Mouse (Mus musculus): ENCODE results near the gene Acsbg1. TPM values are rescaled to one million over a fixed set of nuclear protein-coding genes. Genes with fewer than 3 reads are reported as not detected.
"Not testable (repeated sequence)": the region's sequence is repeated elsewhere in the genome, so short reads cannot be mapped to it uniquely, and the experiment has no call there.

Acsbg1 gene
- total RNA-seq, 2 experiments from 2014 or later, result 288 to 304 TPM

DNA sequence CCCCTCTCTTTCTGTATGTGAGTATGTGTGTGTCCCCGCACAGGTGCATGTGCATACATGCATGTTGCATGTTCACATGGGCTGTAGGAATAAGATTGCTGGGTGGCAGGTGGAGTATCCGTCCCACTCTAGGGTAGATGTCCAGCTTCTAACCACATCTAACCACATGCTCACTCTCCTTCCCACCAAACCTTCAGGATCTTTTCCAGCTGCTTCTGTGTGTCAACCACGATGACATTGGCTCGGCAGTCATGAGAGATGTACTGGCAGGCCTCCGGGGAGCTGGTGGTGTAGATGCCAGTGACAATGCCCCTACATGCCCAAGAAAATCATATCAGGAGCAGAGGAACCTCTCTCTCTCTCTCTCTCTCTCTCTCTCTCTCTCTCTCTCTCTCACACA, 34.4 kb downstream of the Acsbg1 start:
- DNase-seq (ENCODE audit: low spot score in 2 of 2), result no peak

DNA sequence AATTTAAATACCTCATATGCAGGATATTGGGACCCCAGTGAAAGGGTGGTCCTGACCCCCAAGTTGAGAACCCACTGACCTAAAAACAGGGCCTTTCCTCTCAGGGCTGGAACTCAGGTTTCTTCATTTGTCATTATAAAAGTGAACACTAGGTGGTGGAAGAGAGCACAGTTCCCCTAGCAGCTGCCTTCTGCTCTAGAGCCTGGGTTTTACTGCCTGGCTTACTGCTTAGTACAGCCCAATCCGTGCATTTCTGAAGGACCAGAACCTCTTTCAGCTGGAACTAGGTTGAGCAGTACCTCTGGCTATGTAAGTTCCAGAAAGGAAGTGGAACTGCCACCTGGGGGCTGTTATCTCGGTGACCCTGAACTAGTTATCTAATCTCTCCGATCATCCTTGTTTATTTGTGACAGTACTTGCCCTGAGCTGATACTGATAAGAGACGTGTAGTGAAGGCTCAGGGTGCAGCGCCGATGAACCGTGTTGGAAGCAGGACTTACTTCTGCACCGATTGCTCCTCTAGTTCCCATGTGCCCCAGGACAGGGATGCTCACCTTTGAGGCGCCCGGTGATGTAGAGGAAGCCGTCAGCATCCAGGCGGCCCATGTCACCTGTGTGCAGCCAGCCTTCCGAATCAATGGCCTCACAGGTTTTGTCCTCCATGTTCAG, 47.4 kb downstream of the Acsbg1 start:
- no peak for DNase-seq (ENCODE audit: low spot score in 2 of 2)

DNA sequence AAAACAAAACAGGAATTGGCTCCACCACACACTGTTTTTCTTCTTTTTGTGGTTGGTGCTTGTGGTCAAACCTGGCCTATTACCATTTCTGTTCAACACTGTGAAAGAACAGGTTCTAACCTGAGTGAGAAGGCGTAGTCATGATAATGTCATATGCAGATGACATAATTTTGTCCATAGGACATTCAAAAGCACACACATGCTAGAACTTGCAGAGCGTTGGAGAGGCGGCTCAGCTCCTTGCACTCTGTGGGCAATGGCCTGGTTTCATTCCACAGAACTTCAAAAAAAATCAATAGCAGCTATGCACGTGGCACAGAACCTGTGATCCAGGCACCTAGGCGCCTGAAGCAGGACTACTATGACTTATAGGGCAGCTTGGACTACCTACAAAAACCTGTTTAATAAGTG, 48.9 kb downstream of the Acsbg1 start:
- no peak for DNase-seq (ENCODE audit: low spot score in 2 of 2)

DNA sequence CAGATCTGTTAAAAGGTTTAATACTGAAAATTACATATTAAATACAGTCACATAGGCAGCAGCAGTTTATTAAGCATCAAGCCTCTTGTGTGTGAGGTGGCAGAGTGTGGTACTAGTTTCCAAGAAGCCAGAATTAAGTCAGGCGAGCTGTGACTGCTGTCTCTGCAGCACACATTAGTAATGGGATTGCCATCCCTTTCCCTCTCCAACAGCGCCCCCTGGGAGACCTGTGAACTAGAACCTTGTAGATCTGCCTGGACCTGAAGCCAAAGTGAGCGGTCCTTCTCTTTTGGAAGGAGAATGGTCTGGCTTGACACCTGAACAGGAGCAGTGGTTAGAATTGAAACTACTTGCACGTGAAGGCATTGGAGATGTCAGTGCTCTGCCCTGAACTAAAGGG, 56.8 kb downstream of the Acsbg1 start:
- DNase-seq (ENCODE audit: low spot score in 2 of 2), result peak; percentile 28 to 39

DNA sequence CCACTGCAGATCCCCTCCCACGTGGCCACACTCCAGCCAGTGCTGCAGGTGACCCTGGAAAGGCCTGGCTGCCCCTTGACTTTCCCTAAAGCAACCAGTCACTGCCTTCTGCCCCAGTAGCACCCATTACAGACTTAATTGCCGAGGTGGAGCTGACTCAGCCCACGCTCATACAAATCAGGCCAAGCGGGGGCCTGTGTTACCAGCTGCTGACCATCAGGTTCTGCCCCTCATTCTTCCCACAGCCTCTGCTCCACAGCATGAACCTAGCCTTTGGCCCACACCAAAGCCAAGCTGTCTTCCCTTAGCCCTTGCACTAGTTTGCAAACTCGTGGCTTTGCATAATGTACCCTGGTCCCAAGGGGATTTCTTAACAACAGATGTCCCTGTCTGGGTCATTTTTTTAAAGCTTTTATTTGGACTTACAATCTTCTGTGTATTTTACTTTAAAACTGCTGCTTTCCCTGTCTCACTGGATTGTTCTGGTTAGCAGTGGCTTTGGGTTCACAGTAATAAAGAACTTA, 57.5 kb downstream of the Acsbg1 start:
- DNase-seq (ENCODE audit: low spot score in 2 of 2), result no peak

DNA sequence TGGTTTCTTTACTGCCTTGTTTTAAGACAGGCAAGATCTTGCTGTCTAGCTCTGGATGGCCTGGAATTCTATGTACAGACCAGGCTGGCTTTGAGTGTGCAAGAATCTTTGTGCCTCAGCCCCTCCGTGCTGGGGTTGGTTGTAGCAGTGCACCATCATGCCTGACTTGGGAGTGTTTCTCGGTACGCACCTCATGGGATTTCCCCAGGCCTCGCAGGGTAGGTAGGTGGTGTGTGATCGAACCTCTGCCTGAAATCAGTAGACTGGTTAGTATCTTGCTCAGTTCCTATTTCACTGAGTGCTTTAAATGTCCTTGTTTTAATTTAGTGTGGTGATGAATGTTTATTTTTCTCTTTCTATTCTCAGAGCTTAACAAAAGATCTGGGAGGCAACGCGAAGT, 58.8 kb downstream of the Acsbg1 start:
- no peak for DNase-seq (ENCODE audit: low spot score in 2 of 2)

DNA sequence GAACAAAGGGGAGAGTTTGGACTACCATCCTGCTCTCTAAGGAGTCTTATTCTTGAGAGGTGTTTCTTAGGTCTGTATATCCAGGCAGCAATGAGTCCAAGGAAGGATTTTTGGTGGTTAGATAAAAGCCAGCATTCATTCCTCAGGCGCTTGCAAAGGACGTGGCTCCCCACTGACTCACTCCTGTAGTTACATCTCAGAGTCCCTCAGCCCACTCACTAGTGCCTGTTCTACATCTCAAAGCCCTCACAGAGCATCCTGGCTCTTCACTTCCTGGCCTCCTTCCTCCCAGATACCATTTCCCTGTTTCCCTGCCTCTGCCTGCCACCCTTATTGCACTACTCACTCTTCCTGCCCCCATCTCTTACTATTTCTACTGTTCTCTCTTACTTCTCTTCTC, 59.3 kb downstream of the Acsbg1 start:
- no peak for DNase-seq (ENCODE audit: low spot score in 2 of 2)

DNA sequence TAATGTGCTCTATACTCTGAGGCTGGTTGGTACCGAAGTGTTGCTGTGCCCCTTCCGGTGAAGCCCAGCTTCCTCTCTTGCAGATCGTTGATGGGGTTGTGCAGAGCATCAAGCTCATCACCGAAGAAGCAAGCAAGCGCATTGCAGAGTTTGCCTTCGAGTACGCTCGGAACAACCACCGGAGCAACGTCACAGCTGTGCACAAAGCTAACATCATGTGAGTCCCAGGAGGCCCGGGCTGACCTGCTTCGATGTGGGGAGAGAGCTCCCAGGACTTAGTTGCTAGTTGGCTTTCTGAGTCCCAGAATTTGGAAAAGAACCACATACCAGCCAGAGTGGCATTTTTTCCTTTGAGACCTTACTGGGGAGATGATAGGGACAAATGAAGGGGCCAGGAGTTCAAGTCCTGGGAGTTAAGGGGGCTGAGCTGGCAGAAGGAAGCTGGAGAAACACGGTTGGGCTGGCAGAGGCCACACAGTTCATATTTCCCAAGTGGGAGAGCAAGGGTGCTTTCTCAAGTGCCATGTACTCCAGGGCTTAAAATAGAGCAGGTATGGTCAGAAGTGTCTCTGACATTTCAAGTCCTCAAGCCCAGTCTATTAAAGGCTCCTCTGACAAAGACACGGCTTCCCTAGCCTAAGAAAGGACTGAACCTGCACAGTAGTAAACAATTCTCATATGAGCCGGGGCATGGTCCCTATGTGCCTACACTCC, 64.8 kb downstream of the Acsbg1 start:
- DNase-seq (ENCODE audit: low spot score in 2 of 2), result no peak

DNA sequence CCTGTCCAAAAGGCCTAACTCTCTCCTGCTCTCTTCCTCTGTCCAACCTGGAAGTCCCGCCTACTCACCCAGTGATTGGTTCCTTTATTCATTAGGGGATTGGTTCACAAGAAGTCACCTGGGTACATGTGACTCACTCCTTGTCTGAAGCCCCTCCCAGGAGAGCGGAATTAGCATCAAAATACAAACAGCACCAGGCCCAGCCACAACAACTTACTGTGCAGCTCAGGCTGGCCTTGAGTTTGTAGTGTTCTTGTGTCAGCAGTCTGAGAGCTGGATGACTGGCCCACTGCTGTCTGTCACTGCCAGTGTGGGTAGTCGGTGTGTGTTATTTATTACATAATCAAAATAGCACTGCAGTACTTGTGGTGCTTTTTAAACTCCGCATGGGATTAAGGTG, 68.0 kb downstream of the Acsbg1 start:
- not testable (repeated sequence) for DNase-seq (ENCODE audit: low spot score in 2 of 2)

DNA sequence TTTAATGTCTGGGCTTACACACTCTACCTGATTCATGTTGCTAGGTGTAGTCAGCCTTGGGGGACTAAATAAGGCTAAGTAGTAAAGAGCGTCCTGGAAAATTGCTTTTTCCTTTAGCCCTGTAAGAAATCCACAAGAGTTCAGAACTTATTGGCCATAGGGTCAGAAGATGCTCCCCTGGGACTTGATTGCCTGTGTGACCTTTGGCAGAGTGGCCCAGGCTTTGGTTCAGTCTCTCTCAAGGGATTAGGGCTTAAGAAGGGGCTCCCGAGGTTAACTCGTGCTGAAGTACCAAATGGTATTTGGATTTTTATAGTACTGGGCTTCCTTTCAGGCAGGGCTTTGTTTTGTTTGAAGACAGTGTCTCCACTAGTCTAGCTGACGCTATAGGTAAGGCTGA, 73.8 kb downstream of the Acsbg1 start:
- DNase-seq (ENCODE audit: low spot score in 2 of 2), result no peak

DNA sequence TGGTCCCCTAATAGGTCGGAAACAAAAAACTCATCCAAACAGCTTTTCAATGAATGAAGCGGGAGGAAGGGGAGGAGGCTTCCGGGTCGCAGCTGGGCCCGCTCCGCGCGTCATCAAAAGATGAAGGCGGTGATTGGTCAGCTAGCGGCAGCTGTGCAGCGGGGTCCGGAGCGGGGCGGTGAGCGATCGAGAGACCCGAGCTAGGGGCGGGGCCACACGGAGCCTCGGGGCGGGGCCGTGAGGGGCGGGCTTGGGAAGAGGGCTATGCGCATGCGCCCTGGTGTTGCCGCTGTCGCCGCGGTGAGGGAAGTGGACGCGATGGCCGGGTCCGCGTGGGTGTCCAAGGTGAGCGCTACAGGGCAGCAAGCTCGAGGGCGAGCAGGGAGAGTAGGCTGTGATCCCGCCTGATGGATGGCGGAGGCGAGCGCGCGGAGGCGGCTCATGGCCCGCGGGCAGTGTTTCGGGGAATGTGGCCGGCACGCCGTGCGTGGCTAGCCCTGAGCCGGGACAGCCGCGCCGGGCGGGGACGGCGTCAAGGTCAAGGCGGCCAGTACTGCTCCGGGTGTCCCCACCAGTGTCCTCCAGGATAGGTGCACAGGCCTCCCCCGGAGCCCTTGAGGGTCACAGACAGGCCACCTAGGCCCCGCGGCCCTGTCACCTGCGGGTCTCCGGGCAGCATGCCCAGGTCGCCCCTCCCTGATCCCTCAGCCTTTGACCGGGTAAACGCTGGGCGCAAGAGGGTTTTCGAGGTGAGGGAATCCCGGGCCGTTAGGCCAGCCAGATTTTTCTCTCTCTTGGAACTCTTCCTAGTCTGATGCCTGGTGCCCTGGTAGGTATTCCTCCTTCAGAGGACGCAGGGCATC, 75.2 kb downstream of the Acsbg1 start, which contains the start of gene Idh3a:
Gene Idh3a (plus strand): TSS at position 136 of the 863 bp plus-strand sequence.
- peak; percentile 97 to 99 for DNase-seq (ENCODE audit: low spot score in 2 of 2)

DNA sequence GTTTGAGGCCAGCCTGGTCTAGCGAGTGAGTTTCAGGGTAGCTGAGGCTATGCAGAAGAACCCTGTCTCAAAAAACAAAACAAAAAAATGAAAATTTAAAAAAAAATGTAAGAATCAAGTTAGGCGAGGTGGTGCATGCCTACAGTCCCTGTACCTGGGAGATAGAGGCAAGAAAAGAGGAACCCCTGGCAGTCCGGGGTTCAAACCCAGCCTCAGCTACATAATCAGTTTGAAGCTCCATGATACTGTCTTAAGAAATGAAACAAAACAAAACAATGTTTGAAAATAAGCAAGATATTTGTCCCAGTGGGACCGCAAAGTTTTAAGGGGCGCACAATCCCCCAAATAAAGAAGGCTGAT, 75.9 kb downstream of the Acsbg1 start:
- no peak for DNase-seq (ENCODE audit: low spot score in 2 of 2)

DNA sequence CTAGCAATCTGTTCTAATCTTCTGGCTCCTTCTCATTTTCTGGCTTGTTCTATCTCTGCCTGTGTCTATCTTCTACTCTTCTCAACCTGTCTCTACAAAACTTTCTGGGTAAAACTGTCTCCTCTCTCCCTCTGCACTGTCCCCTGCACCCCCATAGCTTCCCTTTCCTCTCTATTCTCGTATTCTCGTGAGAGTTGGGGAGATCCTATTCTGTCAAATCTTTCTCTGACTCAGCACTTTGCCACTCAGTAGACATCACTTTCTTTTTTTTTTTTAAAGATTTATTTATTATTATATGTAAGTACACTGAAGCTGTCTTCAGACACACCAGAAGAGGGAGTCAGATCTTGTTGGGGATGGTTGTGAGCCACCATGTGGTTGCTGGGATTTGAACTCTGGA, 77.5 kb downstream of the Acsbg1 start:
- DNase-seq (ENCODE audit: low spot score in 2 of 2), result not testable (repeated sequence)

DNA sequence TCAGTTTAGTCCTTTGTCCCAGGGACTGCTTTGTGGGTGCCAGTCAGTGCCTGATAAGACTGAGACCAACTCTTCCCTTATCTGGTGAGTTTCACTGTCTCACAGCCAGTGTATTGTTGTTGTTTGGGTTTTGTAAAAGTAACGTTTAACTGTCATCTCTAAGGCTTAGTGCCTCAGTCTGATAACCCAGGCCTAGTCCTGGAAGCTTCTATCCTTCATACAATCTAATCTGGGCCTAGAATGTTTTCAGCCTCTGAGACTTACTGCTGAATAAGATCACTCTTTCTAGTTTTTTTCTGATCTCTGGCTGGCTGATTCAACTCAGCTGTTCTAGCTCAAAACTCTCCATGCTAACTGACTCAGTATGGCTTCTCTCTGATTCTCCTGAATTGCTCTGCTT, 78.0 kb downstream of the Acsbg1 start:
- no peak for DNase-seq (ENCODE audit: low spot score in 2 of 2)

DNA sequence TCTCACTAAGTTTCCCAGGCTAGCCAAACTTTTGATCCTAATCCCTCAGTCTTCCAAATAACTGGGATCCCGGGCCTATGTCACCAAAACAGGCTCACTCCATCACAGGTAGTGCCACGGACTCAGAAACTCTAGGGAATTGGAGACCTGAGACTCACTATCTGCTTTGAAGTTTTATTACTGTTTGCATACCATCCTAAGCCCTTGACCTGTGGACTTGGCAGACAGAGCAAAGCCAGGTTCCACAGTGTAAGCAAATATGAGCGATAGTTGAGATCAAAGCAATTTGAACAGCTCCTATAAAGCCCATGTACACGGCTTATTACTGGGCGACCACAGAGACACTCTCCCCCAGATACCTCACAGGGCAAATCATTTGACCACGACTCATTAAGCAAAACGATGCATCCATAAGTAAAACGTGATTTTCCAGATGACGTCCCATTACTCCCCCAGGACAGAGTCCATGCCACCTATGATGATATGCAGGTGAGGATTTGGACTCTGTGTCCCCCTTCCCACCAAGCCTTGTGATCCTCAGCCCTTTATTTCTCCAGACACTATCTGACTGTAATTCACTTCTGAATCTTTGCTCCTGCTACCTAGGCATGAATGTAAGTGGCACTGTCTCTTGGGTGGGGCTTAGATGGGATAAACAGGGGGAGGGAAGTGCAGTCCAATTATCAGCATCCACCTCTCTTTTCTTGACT, 90.4 kb downstream of the Acsbg1 start:
- DNase-seq (ENCODE audit: low spot score in 2 of 2), result no peak

DNA sequence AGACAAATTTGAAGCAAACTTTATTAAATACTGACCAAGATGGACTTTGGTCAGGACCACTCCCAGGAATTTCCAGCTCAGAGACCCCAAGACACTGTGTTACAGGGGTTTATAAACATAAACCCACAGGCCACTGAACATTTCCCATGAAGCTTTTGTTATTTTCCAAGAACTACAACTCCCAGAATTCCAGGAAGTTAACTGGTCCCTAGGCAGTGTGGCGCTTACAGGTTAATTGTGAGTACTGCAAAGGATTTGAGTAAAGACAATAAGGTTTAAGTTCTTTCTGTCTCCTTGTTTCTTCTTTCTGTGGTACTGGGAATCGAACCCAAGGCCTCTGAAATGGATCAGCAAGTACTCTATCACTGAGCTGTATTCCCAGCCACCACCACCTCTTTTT, 92.9 kb downstream of the Acsbg1 start:
- no peak for DNase-seq (ENCODE audit: low spot score in 2 of 2)

DNA sequence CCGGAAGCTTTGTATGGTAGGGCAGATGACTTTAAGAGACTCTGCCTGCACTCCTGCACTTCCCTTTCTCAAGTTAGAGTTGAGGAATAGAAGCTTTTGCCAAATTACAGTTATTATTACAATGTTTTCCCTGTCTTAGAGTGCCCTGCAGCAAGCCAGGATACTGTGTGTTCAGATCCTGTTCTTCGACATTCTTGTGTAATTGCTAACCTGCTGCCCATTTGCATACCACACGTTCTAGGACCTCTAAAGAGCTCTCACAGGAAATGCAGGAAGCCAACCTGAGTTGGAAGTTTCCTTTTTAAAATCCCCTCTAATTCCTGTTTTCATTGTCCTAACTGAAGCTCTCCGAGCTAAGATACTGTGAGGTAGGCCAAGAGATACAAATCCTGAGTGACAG, 94.7 kb downstream of the Acsbg1 start:
- no peak for DNase-seq (ENCODE audit: low spot score in 2 of 2)

DNA sequence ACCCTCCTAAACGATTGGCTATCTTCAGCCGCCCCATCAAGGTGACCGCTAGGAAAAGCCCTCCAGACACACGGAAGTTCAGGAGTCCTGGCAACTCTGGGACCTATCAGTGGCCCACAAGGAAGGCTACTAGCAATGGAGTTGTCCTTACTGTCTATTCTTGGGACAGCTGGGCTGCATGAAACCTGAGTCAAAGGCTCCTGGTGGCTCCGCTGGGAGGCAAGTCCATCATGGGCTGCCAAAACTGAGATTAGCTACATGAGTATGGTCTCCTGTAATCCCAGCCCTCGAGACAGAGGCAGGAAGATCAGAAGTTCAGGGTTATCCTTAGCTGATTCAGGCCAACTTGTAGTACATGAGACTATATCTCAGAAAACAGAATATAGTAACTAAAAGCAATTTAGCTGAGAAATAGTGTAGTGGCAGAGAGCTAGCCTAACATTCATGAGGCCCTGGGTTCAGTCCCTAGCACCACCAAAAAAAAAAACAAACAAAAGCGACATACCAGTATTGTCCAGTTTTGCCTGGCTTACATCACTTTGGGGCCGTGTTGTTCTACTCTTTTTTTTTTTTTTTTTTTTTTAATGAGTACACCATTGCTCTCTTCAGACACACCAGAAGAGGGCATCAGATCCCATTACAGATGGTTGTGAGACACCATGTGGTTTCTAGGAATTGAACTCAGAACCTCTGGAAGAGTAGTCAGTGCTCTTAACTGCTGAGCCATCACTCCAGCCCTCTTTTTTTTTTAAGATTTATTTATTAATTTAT, 100.7 kb downstream of the Acsbg1 start:
- DNase-seq (ENCODE audit: low spot score in 2 of 2), result no peak

DNA sequence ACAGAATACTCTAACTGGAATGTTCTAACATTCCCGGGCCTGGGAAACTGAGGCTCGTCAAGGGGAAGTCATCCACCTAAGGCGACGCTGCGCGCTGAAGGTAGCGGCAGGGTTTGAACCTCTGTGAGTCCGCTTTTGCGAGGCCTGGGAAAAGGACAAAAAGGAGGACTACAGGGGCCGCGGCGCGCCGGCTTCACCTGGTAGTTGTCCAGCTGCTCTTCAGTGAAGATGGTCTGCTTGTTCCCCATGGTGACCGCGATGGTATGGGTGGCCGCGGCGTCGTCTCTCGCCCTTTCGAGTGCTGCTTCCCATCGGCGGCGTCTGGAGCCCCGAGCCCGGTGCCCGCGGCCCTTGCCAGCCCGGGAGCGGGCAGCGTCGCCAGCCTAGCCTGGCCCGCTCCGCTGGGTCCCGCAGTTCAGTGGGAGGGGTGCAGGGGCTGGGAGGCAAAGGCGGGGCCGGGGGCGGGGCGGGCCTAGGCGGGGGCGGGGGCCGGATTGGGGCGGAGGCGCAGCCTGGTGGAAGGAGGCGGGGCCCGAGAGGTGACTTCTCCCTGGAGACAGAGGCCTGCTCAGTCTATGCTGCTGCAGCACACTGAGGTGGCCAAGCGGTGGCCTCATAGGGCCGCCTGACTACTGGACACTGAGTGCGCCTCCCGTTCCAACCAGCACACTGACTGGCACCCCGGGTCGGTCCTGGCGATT, 101.7 kb downstream of the Acsbg1 start, which contains the start of gene Cib2:
Gene Cib2 (minus strand): TSS at position 448 of the 701 bp plus-strand sequence.
- peak; percentile 66 to 67 for DNase-seq (ENCODE audit: low spot score in 2 of 2)

DNA sequence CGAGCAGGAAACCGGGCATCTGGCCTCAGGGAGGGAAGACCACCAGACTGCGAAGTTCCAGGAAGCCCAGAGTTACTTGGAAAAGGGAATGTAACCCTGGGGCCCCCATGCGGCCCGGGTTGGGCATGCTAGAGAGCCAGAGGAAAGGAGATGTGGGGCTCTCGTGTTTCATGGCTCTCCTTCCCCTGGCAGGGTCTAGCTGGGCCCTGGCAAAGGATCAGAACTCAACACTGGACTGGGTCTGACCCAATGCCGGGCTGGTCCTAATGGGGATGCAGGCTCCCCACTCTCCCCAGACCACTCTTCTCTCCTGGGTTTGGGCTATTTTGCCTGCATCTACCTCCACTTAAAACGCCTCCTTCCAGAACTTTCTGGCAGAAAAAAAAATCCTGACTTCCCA, 102.9 kb downstream of the Acsbg1 start:
- no peak for DNase-seq (ENCODE audit: low spot score in 2 of 2)
